Mouse (Mus musculus): ENCODE data around the gene Sept11.

Gene Sept11

DNA sequence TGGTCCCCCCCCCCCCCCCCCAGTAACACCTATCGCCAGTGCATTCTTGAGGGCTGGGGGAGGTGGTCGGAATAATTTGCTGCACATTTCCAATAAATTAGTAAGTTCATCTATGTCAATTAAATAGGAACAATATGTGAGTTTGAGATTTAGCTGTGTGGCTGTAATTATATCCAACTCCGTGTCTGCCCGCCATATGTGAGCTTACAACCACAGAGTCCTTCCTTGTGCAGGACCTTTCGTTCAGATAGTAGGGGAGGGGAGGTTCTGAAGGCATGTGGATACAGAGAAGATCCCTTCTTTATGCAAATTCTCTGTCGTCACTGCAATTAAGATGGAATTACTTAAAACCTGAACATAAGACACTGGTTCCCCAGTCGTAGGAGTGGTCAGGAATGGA lies 2.1 kb downstream of the Sept11 start:
- no peak for DNase-seq (ENCODE audit: low spot score)

DNA sequence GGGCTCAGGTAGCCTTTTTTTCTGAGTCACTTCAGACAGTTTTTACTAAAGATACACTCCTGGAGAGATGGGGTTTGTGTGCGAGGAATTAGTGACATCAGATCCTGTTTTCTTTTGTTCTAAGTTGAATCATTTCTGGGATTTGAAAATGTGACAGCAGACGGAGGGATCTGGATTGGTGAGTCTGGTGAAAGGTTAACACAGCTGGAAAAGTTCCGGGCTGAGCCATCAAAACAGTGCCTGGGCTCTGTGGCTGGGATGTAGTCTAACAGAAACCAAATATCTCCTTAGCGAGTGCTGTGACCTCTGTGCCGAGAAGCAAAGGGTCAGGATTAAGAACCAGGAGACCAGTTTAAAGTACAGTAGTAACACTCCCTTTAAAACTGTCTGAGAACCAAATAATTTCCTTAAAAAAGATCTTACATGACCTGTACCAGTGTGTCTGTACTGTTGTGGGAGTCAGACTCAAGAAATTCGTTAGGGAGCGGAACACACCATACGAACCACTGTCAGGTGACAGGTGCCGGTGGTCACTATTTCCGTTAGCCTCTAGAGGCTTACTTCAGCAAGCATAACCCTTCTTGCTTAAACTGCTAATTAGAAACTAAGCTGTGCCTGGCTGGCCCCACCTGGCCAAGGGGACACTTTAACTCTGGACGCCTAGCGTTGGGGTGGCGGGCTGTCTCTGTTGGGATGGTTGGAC lies 4.1 kb downstream of the Sept11 start:
- no peak for DNase-seq (ENCODE audit: low spot score)

- DNase-seq (ENCODE audit: low spot score), result no peak
Observed at GRCm38 (mm10) chr5:93098219-93098618, 5.0 kb downstream of the Sept11 start.

GRCm38 (mm10) chr5:93098811-93099210 lies 5.6 kb downstream of the Sept11 start:
- DNase-seq (ENCODE audit: low spot score), result no peak

DNA sequence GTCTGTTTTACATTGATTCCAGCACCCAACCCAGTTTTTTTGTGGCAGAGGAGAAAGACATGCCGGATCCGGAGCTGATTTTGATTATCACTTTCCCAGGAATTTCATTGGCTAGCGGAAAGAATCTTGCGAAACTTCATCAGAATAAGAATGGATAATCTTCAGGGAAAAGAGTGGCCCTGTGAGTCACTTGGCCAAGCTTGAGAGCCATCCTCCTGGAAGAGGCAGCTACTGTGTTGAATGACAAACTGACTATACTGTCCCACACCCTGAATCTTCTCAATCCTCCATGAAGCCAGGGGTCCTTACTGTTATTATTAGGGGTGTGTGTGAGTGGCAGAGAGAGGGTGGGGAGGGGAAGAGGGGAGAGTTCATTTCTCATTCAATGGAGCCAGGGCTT lies 7.7 kb downstream of the Sept11 start:
- DNase-seq (ENCODE audit: low spot score), result no peak

GRCm38 (mm10) chr5:93101371-93101791 lies 8.1 kb downstream of the Sept11 start:
- DNase-seq (ENCODE audit: low spot score), result no peak

GRCm38 (mm10) chr5:93103603-93104002 lies 10.4 kb downstream of the Sept11 start:
- DNase-seq (ENCODE audit: low spot score), result no peak

- no peak for DNase-seq (ENCODE audit: low spot score)
Observed at GRCm38 (mm10) chr5:93104987-93105823, 12.0 kb downstream of the Sept11 start.

- no peak for DNase-seq (ENCODE audit: low spot score)
Observed at GRCm38 (mm10) chr5:93106048-93106447, 12.8 kb downstream of the Sept11 start.

GRCm38 (mm10) chr5:93108703-93109102 lies 15.5 kb downstream of the Sept11 start:
- DNase-seq (ENCODE audit: low spot score), result no peak

DNA sequence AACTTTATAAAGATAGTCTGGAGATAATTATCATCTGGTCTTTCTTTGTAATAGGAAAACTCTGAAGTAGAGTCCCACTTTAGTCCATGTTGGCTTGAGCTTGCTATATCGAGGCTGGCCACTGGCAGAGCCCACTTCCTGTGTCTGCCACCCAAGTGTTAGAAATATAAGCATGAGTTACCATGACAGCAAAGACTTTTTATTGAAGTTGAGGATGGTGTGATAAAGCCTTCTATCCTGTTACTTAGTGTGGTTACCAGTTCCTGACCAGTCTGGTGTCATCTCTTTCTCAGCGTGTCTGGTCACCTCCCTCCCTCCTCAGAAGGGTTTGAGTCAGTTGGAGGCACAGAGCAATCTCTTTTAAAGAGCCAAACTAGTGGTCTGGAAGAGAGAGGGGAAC lies 16.3 kb downstream of the Sept11 start:
- DNase-seq (ENCODE audit: low spot score), result no peak

GRCm38 (mm10) chr5:93112290-93112689 lies 19.1 kb downstream of the Sept11 start:
- no peak for DNase-seq (ENCODE audit: low spot score)

- no peak for DNase-seq (ENCODE audit: low spot score)
Observed at GRCm38 (mm10) chr5:93113517-93113916, 20.3 kb downstream of the Sept11 start.

- DNase-seq (ENCODE audit: low spot score), result no peak
Observed at GRCm38 (mm10) chr5:93114515-93114914, 21.3 kb downstream of the Sept11 start.

GRCm38 (mm10) chr5:93115059-93115458 lies 21.8 kb downstream of the Sept11 start:
- no peak for DNase-seq (ENCODE audit: low spot score)

DNA sequence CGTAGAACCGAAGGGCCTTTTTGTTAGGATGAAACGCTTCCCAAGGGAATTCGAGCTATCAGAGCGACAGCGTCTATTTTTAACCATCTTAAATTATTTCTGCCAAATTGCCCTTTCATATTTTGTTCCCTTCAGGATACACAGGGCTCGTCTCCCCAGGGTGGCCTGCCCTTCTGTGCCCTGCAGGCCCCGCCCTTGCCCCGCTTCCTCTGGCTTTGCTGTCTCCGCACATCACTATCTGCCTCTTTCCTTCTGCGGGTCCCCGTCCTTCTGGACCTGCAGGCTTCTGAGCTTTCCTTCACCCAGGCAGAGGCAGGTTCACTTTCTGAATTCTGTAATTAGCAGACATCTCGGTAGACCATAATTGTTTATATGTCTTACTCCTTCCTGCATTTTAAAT lies 22.6 kb downstream of the Sept11 start:
- DNase-seq (ENCODE audit: low spot score), result no peak

GRCm38 (mm10) chr5:93117648-93118047 lies 24.4 kb downstream of the Sept11 start:
- no peak for DNase-seq (ENCODE audit: low spot score)

DNA sequence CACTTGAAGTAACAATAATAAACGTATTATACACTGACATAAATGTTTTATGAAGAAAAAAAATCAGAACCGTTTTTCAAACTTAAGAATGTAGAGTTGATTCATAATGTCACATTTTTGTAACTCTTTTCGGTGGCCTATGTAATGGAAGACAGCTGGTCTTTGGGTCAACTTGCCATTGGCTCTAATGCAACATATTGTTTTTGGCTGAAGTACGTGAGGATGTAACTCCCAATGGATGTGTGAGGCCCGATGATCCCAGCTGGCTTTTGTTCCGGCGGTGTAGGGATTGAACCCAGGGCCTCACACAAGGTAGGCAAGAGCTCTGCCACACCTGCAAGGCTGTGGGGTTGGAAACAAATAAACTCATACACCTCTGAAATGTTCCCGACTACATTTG lies 28.4 kb downstream of the Sept11 start:
- no peak for DNase-seq (ENCODE audit: low spot score)

DNA sequence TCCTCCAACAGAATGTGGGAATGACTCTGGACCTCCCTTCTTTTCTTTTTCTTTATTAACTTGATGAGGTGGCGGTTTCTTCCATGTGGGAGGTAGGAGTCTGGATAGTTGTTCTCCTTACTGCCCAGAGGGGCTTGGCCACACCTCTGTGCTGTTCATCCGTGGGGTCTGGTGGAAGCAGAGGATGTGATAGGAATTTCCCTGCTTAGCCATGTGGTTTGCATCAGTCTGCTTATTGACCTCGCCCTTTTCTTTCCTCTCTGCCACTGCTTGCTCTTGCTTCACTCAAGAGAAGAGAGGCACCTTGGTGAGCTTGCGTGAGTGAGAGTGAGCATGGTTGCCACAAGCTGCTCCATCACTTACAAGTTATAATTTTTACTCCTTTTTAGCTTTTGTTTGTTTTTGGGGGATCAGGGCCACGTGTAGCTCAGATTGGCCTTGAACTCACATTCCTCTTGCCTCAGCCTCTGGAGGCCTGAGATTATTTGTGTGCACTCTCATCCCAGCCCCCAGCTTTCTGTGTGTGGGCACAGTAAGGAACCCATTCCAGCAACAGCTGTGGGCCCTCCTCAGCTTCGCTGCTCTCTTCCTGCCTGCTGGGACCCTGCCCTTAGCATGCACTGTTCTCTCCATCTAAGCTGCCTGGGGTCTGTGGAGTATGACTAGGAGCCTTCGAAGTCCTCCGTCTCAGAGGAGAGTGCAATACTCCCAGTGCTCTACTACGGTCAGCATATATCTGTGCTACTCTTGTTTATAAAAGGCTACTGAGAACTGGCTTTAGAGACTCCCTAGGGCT lies 31.0 kb downstream of the Sept11 start:
- DNase-seq (ENCODE audit: low spot score), result peak; percentile 57

GRCm38 (mm10) chr5:93125325-93125724 lies 32.1 kb downstream of the Sept11 start:
- no peak for DNase-seq (ENCODE audit: low spot score)

- DNase-seq (ENCODE audit: low spot score), result no peak
Observed at GRCm38 (mm10) chr5:93126222-93126929, 33.1 kb downstream of the Sept11 start.

Data from testis, postnatal 10 days (tissue).